Mouse (Mus musculus) forebrain, postnatal 0 days (tissue): ENCODE data around the gene Ddx42. TPM values are rescaled to one million over a fixed set of nuclear protein-coding genes. Genes with fewer than 3 reads are reported as not detected.
A peak's percentile ranks its signal among the peaks of the same experiment; 100 is the strongest.

Experiments used
- ATAC-seq: fragments of 200-750 bp; cut with Nextera tagmentation; 2 replicates; pipeline ENCODE4 v1.8.0; 2017; ENCODE audit warnings: mild to moderate bottlenecking, moderate library complexity
- DNase-seq: peaks from one replicate; pipeline ENCODE4 v3.0.0-alpha.2; 2015
- H3K27ac ChIP-seq: fragments of 300-500 bp; sonication (generic); 2 replicates; pipeline ENCODE4 v1.5.1; 2014; ENCODE audit warnings: low read depth, mild to moderate bottlenecking, antibody characterized with exemption, low read length, moderate library complexity, mixed read lengths
- H3K27me3 ChIP-seq: fragments of 300-500 bp; sonication (generic); 2 replicates; pipeline ENCODE4 v1.6.1; 2014; ENCODE audit warnings: mild to moderate bottlenecking, low read length, mixed read lengths; ENCODE audit not compliant: insufficient read depth
- H3K36me3 ChIP-seq: fragments of 300-500 bp; sonication (generic); 2 replicates; pipeline ENCODE4 v1.6.1; 2014; ENCODE audit warnings: mild to moderate bottlenecking, moderate library complexity; ENCODE audit not compliant: insufficient read depth
- H3K4me1 ChIP-seq: fragments of 300-500 bp; sonication (generic); 2 replicates; pipeline ENCODE4 v1.6.1; 2014; ENCODE audit warnings: antibody characterized with exemption; ENCODE audit not compliant: insufficient read depth
- H3K4me2 ChIP-seq: fragments of 300-500 bp; sonication (generic); 2 replicates; pipeline ENCODE4 v1.6.1; 2014; ENCODE audit warnings: low read depth, mild to moderate bottlenecking, moderate library complexity
- H3K4me3 ChIP-seq: fragments of 300-500 bp; sonication (generic); 2 replicates; pipeline ENCODE4 v1.5.1; 2014; ENCODE audit warnings: low read depth, low read length, mixed read lengths
- H3K9ac ChIP-seq: fragments of 300-500 bp; sonication (generic); 2 replicates; pipeline ENCODE4 v1.6.1; 2014; ENCODE audit warnings: mild to moderate bottlenecking
- H3K9me3 ChIP-seq: fragments of 300-500 bp; sonication (generic); 2 replicates; pipeline ENCODE4 v1.6.1; 2016; ENCODE audit warnings: low read length
- CTCF ChIP-seq: sonication (generic); IDR thresholded peaks from 2 replicates; pipeline ENCODE4 v1.5.1; 2016; ENCODE audit warnings: antibody characterized with exemption, control low read depth, low read depth
- WGBS: fragments of 180-500 bp; shearing (Covaris S2); extraction: QIAGEN DNeasy Blood & Tissue Kit; methylation state at CpG from one replicate; pipeline ENCODE4 v1.1.7; 2014; 5-methylcytosine and 5-hydroxymethylcytosine counted together
- polyA plus RNA-seq: library from polyadenylated mRNA; unstranded; fragments of >200 nt; fragmentation: Nextera tagmentation; extraction: Ambion mirVana; gene quantifications from 2 replicates; pipeline ENCODE4 v1.2.1, GENCODE M21; 2015
- total RNA-seq: library from RNA; depleted of rRNA; stranded (reverse); fragments of >200 nt; gene quantifications from 2 replicates; pipeline ENCODE4 v1.2.3, GENCODE M21; 2014

Gene Ddx42
- total and polyA plus RNA-seq, 2 experiments from 2014 or later: 62.2 to 76.3 TPM

DNA sequence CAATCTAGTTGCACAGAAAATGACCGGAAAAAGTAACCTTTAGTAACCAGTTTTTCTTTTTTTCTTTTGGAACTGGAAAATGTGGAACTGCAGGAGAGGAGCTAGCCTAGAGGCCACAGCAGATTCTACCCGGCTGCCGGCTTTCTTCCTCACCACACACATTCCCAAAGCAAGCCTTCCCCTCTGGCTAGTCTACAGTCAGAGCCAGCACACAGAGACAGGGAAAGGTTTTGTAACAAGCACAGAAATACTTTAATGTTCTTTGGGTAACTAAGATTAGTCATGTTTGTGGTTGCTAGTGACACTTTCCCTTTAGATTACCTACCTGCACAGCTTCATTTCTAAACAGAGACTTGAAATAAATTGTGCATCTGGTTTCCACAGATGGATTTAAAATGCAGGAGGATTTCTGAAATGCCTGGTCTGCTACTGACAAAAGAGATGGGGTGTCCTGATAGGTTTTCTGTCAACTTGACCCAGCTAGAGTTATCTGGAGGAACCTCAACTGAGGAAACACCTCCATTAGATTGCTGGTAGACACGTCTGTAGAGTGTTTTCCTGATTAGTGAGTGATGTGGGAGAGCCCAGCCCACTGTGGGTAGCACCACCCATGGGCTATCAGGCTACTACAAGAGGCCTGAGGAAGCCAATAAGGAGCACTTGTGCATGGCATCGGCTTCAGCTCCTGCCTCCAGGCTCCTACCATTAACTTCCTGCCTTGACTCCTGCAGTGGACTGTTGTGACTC lies 38.5 kb upstream of the Ddx42 start:
- DNase-seq (no peak), ATAC-seq (no peak)
- no peaks in the 10 kb centered on the region for H3K9me3 ChIP-seq
- no peak for TF ChIP-seq CTCF
- no peak overlapping the region for H3K4me2 ChIP-seq
- WGBS: 80% methylated on average over 5 of the region's 5 CpGs
- H3K27me3 ChIP-seq: no peaks in the 10 kb centered on the region
- H3K36me3 ChIP-seq: 0 out of 2 replicates have a peak, but pooled peaks cover under 1% of the 10 kb centered on the region
- H3K27ac ChIP-seq: no peak overlapping the region
- H3K4me3 ChIP-seq: no peak overlapping the region
- no peaks in the 10 kb centered on the region for H3K4me1 ChIP-seq
- no peak overlapping the region for H3K9ac ChIP-seq

DNA sequence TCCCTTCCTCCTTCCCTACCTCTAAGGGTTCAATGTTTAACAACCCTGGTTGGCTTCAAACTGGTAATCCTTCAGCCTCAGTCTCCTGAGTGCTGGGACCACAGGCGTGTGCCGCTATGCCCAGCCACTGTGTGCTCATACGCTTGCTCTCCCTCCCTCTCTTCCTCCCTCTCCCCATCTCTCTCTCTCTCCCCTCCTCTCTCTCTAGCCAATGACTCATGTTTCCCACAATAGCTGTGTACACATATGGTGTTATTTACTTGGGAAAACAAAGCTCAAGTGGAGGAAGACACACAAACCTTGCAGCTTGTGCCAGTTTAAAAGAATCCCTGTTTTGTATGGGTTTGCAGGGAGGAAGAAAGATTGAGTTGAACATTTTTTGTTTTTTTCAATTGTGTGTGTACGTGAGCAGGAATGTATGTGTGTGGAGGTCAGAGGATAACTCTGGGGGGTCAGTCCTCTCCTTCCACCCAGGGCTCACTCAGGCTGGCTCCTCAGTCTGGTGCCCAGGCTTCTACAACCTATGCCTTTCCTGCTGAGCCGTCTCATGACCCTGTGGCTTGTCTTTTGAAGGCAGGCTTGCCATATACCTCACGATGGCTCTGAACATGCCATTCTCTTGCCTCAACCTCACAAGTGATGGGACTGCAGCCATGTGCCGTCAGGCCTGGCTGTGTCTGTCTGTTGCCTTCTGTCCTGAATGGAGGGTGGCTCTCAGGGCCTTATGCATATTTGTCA lies 36.8 kb upstream of the Ddx42 start:
- Histone ChIP-seq H3K4me2 (no peak overlapping the region), H3K27me3 (no peaks in the 10 kb centered on the region), H3K9ac (no peak overlapping the region), H3K27ac (no peak overlapping the region), H3K36me3 (peaks cover 4% of the 10 kb centered on the region; the same call in 1 of the 2 replicates), H3K4me1 (no peaks in the 10 kb centered on the region), H3K9me3 (no peaks in the 10 kb centered on the region), H3K4me3 (no peak overlapping the region)
- TF ChIP-seq CTCF: no peak
- DNase-seq: no peak
- WGBS: 72% methylated on average over 7 of the region's 7 CpGs
- peak; percentile 25; the same call in 1 of the 2 replicates for ATAC-seq

DNA sequence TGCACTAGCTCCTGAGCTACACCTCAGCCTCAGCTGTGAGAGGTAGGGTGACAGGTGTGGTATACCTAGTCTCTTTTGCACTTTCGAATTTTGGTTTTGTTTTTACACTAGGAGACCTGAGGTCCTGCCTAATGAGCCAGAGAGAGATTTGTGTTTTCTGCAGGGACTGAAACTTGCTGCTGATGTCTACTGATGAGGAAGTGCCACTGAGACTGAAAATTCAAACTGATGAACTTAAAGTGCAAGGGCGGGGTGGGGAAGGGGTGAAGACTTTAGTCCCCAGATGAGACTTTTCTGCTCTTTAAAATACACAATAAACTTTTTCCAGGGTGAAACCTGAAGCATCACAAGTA lies 36.3 kb upstream of the Ddx42 start:
- no peak overlapping the region for H3K4me3 ChIP-seq
- 96% methylated on average over 2 of the region's 2 CpGs for WGBS
- no peaks in the 10 kb centered on the region for H3K4me1 ChIP-seq
- no peaks in the 10 kb centered on the region for H3K27me3 ChIP-seq
- ATAC-seq (no peak), DNase-seq (no peak)
- H3K9me3 ChIP-seq: no peaks in the 10 kb centered on the region
- no peak overlapping the region for H3K9ac ChIP-seq
- no peak overlapping the region for H3K27ac ChIP-seq
- no peak overlapping the region for H3K4me2 ChIP-seq
- peaks cover 4% of the 10 kb centered on the region for H3K36me3 ChIP-seq
- TF ChIP-seq CTCF: no peak

DNA sequence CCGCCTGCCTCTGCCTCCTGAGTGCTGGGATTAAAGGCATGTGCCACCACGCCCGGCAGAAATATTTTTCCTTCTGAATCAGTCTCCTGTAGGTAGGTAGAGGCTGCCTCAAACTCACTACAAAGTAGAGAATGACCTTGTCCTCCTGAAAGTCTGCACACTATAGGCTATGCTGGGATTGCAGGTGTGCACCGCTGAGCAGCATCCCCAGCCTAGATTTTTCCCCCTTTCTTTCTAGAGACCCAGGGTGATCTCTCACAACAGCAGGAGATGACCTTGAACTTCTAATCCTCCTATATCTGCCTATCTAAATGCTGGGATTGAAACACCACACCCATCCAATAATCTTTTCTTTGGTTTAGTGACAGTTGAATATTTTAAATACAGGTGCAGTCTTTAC lies 29.4 kb upstream of the Ddx42 start:
- Histone ChIP-seq H3K9me3 (no peaks in the 10 kb centered on the region), H3K4me2 (no peak overlapping the region), H3K27me3 (no peaks in the 10 kb centered on the region), H3K4me3 (no peak overlapping the region), H3K9ac (no peak overlapping the region), H3K36me3 (peaks cover 10% of the 10 kb centered on the region), H3K4me1 (0 out of 2 replicates have a peak, but pooled peaks cover under 1% of the 10 kb centered on the region), H3K27ac (no peak overlapping the region)
- DNase-seq (no peak), ATAC-seq (no peak)
- TF ChIP-seq CTCF: no peak
- WGBS: 96% methylated on average over 4 of the region's 4 CpGs

DNA sequence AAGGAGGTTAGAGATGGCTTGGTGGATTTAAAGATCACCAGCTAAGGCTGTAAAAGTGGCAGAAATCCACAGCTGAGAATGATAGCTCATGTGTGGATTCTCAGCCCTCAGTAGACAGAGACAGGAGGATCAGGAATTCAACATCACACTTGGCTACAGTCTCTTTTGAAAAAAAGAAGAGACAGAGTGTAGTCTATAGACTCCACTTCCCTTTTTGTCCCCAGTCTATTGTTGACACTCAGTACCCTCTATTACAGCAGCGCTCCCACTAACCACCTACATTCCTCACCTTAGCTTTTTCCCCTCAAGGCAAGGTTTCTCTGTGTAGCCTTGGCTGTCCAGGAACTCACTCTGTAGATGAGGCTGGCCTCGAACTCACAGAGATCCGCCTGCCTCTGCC lies 25.0 kb upstream of the Ddx42 start:
- Histone ChIP-seq H3K27me3 (no peaks in the 10 kb centered on the region), H3K4me2 (no peak overlapping the region), H3K9me3 (no peaks in the 10 kb centered on the region), H3K36me3 (peaks cover 4% of the 10 kb centered on the region; the same call in 1 of the 2 replicates), H3K4me3 (no peak overlapping the region), H3K27ac (no peak overlapping the region), H3K9ac (no peak overlapping the region), H3K4me1 (0 out of 2 replicates have a peak, but pooled peaks cover 4% of the 10 kb centered on the region)
- no peak for TF ChIP-seq CTCF
- ATAC-seq (no peak), DNase-seq (no peak)
- 97% methylated on average over 3 of the region's 3 CpGs for WGBS

DNA sequence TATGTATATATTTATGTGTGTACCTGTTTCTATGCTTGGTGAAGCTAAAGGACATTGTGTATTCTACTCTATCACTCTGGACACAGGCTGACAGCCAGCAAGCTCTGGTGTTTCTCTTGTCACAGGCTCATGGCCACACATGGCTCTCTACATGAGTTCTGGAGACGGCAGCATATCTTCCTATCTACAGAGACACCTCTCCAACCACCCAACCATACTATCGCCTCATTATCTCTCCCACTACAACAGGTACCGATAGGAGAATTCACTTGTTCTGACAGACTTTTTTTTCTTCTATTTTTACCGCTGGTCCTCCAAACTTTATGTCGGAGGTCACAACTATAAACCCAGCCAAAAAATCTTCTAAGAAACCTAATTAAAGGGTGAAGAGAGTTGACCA lies 24.5 kb upstream of the Ddx42 start:
- peak overlapping the region; percentile 65 for H3K4me2 ChIP-seq
- DNase-seq (no peak), ATAC-seq (no peak)
- H3K27me3 ChIP-seq: no peaks in the 10 kb centered on the region
- H3K4me1 ChIP-seq: 0 out of 2 replicates have a peak, but pooled peaks cover 4% of the 10 kb centered on the region
- H3K9me3 ChIP-seq: no peaks in the 10 kb centered on the region
- no peak overlapping the region for H3K9ac ChIP-seq
- no peak overlapping the region for H3K27ac ChIP-seq
- WGBS: 91% methylated on average over 5 of the region's 5 CpGs
- H3K36me3 ChIP-seq: peaks cover 8% of the 10 kb centered on the region; the same call in 1 of the 2 replicates
- H3K4me3 ChIP-seq: peak overlapping the region; percentile 65; the same call in 1 of the 2 replicates
- no peak for TF ChIP-seq CTCF

DNA sequence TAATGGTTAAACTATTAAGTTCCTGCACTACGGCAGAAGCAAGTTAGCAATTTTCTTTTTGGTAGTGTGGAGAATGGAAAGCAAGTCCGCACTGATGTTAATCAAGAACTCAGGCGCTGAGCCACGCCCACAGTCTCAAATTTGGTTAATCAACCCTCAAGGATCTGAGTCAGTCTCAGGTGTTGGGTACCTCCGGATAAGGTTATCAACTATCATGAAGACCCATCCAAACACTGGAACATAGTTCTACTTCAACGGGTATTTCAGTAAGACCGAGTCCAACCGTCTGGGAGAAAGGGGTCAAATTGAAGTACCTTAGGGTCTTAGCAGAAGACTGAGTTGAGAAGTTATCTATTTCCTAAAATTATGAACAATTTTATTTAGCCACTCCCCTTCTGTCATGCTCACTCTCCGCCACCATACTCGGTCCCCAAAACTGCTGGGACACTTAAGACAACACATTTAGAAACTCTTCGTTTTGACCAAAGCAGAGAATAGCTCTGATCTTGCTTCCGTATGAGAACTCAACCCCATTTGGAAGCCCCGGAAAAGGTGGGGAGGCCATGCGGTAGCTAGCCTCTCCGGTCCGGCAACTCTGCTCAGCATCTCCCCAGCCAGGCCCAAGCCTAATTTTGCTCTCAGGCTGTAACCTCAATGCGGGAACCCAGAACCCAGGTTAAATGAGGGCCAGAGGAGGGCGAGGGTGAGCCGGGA lies 23.9 kb upstream of the Ddx42 start:
- peak overlapping the region; percentile 69 for H3K27ac ChIP-seq
- 11% methylated on average over 19 of the region's 19 CpGs for WGBS
- H3K9me3 ChIP-seq: no peaks in the 10 kb centered on the region
- H3K27me3 ChIP-seq: no peaks in the 10 kb centered on the region
- DNase-seq (no peak), ATAC-seq (no peak; the same call in none of the 2 replicates)
- 0 out of 2 replicates have a peak, but pooled peaks cover 4% of the 10 kb centered on the region for H3K4me1 ChIP-seq
- peak overlapping the region; percentile 65 for H3K4me2 ChIP-seq
- no peak for TF ChIP-seq CTCF
- H3K4me3 ChIP-seq: peak overlapping the region; percentile 65
- H3K9ac ChIP-seq: peak overlapping the region; percentile 67
- H3K36me3 ChIP-seq: peaks cover 14% of the 10 kb centered on the region; the same call in 1 of the 2 replicates
